Mouse (Mus musculus) MEL (cell line): ENCODE measurements around the gene Bora. TPM values are rescaled to one million over a fixed set of nuclear protein-coding genes. Genes with fewer than 3 reads are reported as not detected.

Source experiments
- DNase-seq: peaks from one replicate; pipeline ENCODE4 v3.0.0; 2011; ENCODE audit warnings: low read depth, low spot score
- H3K27ac ChIP-seq: 2 replicates; pipeline ENCODE4 v1.5.1; 2012; ENCODE audit warnings: low read depth, mild to moderate bottlenecking, control low read depth, low read length, moderate library complexity; ENCODE audit not compliant: control insufficient read depth
- H3K27me3 ChIP-seq, 2 experiments: fragments of 150-350 bp in 1 of 2; sonication (generic) in 1 of 2; 2 replicates each; pipeline ENCODE4 v1.6.1; 2012; ENCODE audit warnings: low read length in 2 of 2, mild to moderate bottlenecking in 2 of 2, improper control_type of control experiment in 1 of 2, moderate library complexity in 1 of 2; ENCODE audit not compliant: insufficient read depth in 2 of 2, control insufficient read depth in 1 of 2
- H3K36me3 ChIP-seq, 2 experiments: 2 replicates each; pipeline ENCODE4 v1.6.1; 2012 to 2014; ENCODE audit warnings: low read length in 2 of 2, improper control_type of control experiment in 1 of 2, inconsistent platforms in 1 of 2, mild to moderate bottlenecking in 1 of 2; ENCODE audit not compliant: insufficient read depth in 2 of 2, control insufficient read depth in 1 of 2
- H3K4me1 ChIP-seq, 2 experiments: fragments of 150-350 bp in 1 of 2; sonication (generic) in 1 of 2; 2 replicates each; pipeline ENCODE4 v1.6.1; 2012; ENCODE audit warnings: low read length in 2 of 2, improper control_type of control experiment in 1 of 2, mild to moderate bottlenecking in 1 of 2; ENCODE audit not compliant: insufficient read depth in 2 of 2, control insufficient read depth in 1 of 2
- H3K4me3 ChIP-seq, 2 experiments: fragments of 150-350 bp in 1 of 2; sonication (generic) in 1 of 2; 2 replicates each; pipeline ENCODE4 v1.5.1; 2012; ENCODE audit warnings: low read depth in 2 of 2, low read length in 2 of 2, mild to moderate bottlenecking in 2 of 2, moderate library complexity in 2 of 2, control low read depth in 1 of 2, improper control_type of control experiment in 1 of 2; ENCODE audit not compliant: control insufficient read depth in 1 of 2, insufficient read depth in 1 of 2
- H3K79me2 ChIP-seq: 2 replicates; pipeline ENCODE4 v1.6.1; 2012; ENCODE audit warnings: mild to moderate bottlenecking, low read length, moderate library complexity; ENCODE audit not compliant: control insufficient read depth, poor library complexity, insufficient read depth
- H3K9ac ChIP-seq: 2 replicates; pipeline ENCODE4 v1.6.1; 2012; ENCODE audit warnings: low read depth, mild to moderate bottlenecking, control low read depth, low read length, moderate library complexity; ENCODE audit not compliant: control insufficient read depth, poor library complexity, severe bottlenecking
- H3K9me3 ChIP-seq: fragments of 150-350 bp; sonication (generic); replicated peaks from 2 replicates; pipeline ENCODE4 v1.6.1; 2012; ENCODE audit warnings: mild to moderate bottlenecking, low read length, improper control_type of control experiment, moderate library complexity; ENCODE audit not compliant: insufficient read depth
- BHLHE40 ChIP-seq: IDR thresholded peaks from 2 replicates; pipeline ENCODE4 v1.6.1; 2012; ENCODE audit warnings: low read depth, mild to moderate bottlenecking, inconsistent platforms, low read length, improper control_type of control experiment, borderline replicate concordance
- CHD2 ChIP-seq: IDR thresholded peaks from 2 replicates; pipeline ENCODE4 v1.6.1; 2011; ENCODE audit warnings: low read length, improper control_type of control experiment
- CTCF ChIP-seq, 3 experiments: IDR thresholded peaks in 2 of 3; conservative IDR thresholded peaks in 1 of 3; 2 replicates each; pipeline ENCODE4 v1.5.1; 2011 to 2012; ENCODE audit warnings: low read length in 3 of 3, low read depth in 2 of 3, mild to moderate bottlenecking in 2 of 3, improper control_type of control experiment in 1 of 3, inconsistent platforms in 1 of 3, mixed read lengths in 1 of 3, moderate library complexity in 1 of 3; ENCODE audit not compliant: control insufficient read depth in 1 of 3, insufficient read depth in 1 of 3, poor library complexity in 1 of 3, severe bottlenecking in 1 of 3
- ELF1 ChIP-seq: IDR thresholded peaks from 2 replicates; pipeline ENCODE4 v1.6.1; 2014; ENCODE audit warnings: low read depth, mild to moderate bottlenecking, inconsistent platforms, low read length, improper control_type of control experiment, moderate library complexity
- EP300 ChIP-seq, 2 experiments: IDR thresholded peaks; 2 replicates each; pipeline ENCODE4 v1.6.1; 2011; ENCODE audit warnings: improper control_type of control experiment in 2 of 2, low read length in 2 of 2, low read depth in 1 of 2, mild to moderate bottlenecking in 1 of 2
- ETS1 ChIP-seq: IDR thresholded peaks from 2 replicates; pipeline ENCODE4 v1.6.1; 2012; ENCODE audit warnings: low read depth, mild to moderate bottlenecking, inconsistent platforms, low read length, improper control_type of control experiment, moderate library complexity
- GATA1 ChIP-seq: IDR thresholded peaks from 2 replicates; pipeline ENCODE4 v1.6.1; 2011; ENCODE audit warnings: low read depth, low read length, improper control_type of control experiment
- HCFC1 ChIP-seq: IDR thresholded peaks from 2 replicates; pipeline ENCODE4 v1.6.1; 2012; ENCODE audit warnings: low read depth, mild to moderate bottlenecking, inconsistent platforms, low read length, improper control_type of control experiment, moderate library complexity
- JUND ChIP-seq: IDR thresholded peaks from 2 replicates; pipeline ENCODE4 v1.6.1; 2011; ENCODE audit warnings: low read depth, mild to moderate bottlenecking, improper control_type of control experiment, low read length
- MAFK ChIP-seq: IDR thresholded peaks from 2 replicates; pipeline ENCODE4 v1.6.1; 2011; ENCODE audit warnings: low read depth, mild to moderate bottlenecking, low read length, improper control_type of control experiment, borderline replicate concordance
- MAX ChIP-seq: IDR thresholded peaks from 2 replicates; pipeline ENCODE4 v1.6.1; 2011; ENCODE audit warnings: low read length, improper control_type of control experiment
- MAZ ChIP-seq: IDR thresholded peaks from 2 replicates; pipeline ENCODE4 v1.6.1; 2012; ENCODE audit warnings: low read depth, mild to moderate bottlenecking, inconsistent platforms, low read length, improper control_type of control experiment
- MEF2A ChIP-seq: IDR thresholded peaks from 2 replicates; pipeline ENCODE4 v1.6.1; 2014; ENCODE audit warnings: low read depth, mild to moderate bottlenecking, inconsistent platforms, low read length, improper control_type of control experiment; ENCODE audit not compliant: poor library complexity, insufficient replicate concordance, severe bottlenecking; ENCODE audit errors: extremely low read depth
- MYB ChIP-seq: IDR thresholded peaks from 2 replicates; pipeline ENCODE4 v1.6.1; 2011; ENCODE audit warnings: mild to moderate bottlenecking, low read depth, low read length, improper control_type of control experiment
- NELFE ChIP-seq: IDR thresholded peaks from 2 replicates; pipeline ENCODE4 v1.6.1; 2011; ENCODE audit warnings: low read depth, low read length, improper control_type of control experiment
- POLR2A ChIP-seq, 2 experiments: IDR thresholded peaks; 2 replicates each; pipeline ENCODE4 v1.6.1; 2011 to 2012; ENCODE audit warnings: low read length in 2 of 2, mild to moderate bottlenecking in 2 of 2, control low read depth in 1 of 2, improper control_type of control experiment in 1 of 2, low read depth in 1 of 2, moderate library complexity in 1 of 2; ENCODE audit not compliant: control insufficient read depth in 1 of 2, insufficient read depth in 1 of 2, poor library complexity in 1 of 2
- POLR2AphosphoS5 ChIP-seq: IDR thresholded peaks from 2 replicates; pipeline ENCODE4 v1.6.1; 2012; ENCODE audit warnings: low read depth, borderline replicate concordance, mild to moderate bottlenecking, inconsistent platforms, low read length, moderate library complexity, mixed read lengths
- RAD21 ChIP-seq: IDR thresholded peaks from 2 replicates; pipeline ENCODE4 v1.6.1; 2011; ENCODE audit warnings: mild to moderate bottlenecking, low read depth, low read length, improper control_type of control experiment
- RCOR1 ChIP-seq: IDR thresholded peaks from 2 replicates; pipeline ENCODE4 v1.6.1; 2012; ENCODE audit warnings: low read depth, mild to moderate bottlenecking, inconsistent platforms, low read length, improper control_type of control experiment
- SMC3 ChIP-seq: IDR thresholded peaks from 2 replicates; pipeline ENCODE4 v1.6.1; 2011; ENCODE audit warnings: low read depth, low read length, improper control_type of control experiment
- TAL1 ChIP-seq: IDR thresholded peaks from 2 replicates; pipeline ENCODE4 v1.6.1; 2012; ENCODE audit warnings: mild to moderate bottlenecking, inconsistent platforms, low read length, moderate library complexity, mixed read lengths
- TBP ChIP-seq: IDR thresholded peaks from 2 replicates; pipeline ENCODE4 v1.8.0; 2011; ENCODE audit warnings: low read depth, low read length, improper control_type of control experiment
- TCF12 ChIP-seq: IDR thresholded peaks from 2 replicates; pipeline ENCODE4 v1.6.1; 2014; ENCODE audit warnings: low read depth, mild to moderate bottlenecking, inconsistent platforms, low read length, improper control_type of control experiment, moderate library complexity
- USF1 ChIP-seq: IDR thresholded peaks from 2 replicates; pipeline ENCODE4 v1.6.1; 2014; ENCODE audit warnings: low read depth, mild to moderate bottlenecking, inconsistent platforms, low read length, improper control_type of control experiment, moderate library complexity
- USF2 ChIP-seq, 2 experiments: IDR thresholded peaks; 2 replicates each; pipeline ENCODE4 v1.6.1; 2011 to 2012; ENCODE audit warnings: improper control_type of control experiment in 2 of 2, low read length in 2 of 2, borderline replicate concordance in 1 of 2, inconsistent platforms in 1 of 2, low read depth in 1 of 2, mild to moderate bottlenecking in 1 of 2; ENCODE audit not compliant: insufficient read depth in 1 of 2
- ZC3H11A ChIP-seq: IDR thresholded peaks from 2 replicates; pipeline ENCODE4 v1.6.1; 2012; ENCODE audit warnings: low read depth, mild to moderate bottlenecking, inconsistent platforms, low read length, improper control_type of control experiment
- ZMIZ1 ChIP-seq: IDR thresholded peaks from 2 replicates; pipeline ENCODE4 v1.6.1; 2012; ENCODE audit warnings: low read depth, mild to moderate bottlenecking, inconsistent platforms, low read length, improper control_type of control experiment, moderate library complexity
- ZNF384 ChIP-seq: IDR thresholded peaks from 2 replicates; pipeline ENCODE4 v1.6.1; 2012; ENCODE audit warnings: low read depth, mild to moderate bottlenecking, inconsistent platforms, low read length, improper control_type of control experiment
- polyA plus RNA-seq, 2 experiments: library from polyadenylated mRNA; stranded (reverse) in 1 of 2; unstranded in 1 of 2; fragments of >175 nt in 1 of 2; fragments of >200 nt in 1 of 2; gene quantifications; 2 replicates each; pipeline versions ENCODE4 v1.2.1 to v1.2.4; 2012; ENCODE audit warnings: low replicate concordance in 2 of 2, low read depth in 1 of 2; ENCODE audit not compliant: insufficient read length in 2 of 2, insufficient read depth in 1 of 2, missing spikeins in 1 of 2
- total RNA-seq: library from RNA; depleted of rRNA; stranded (reverse); fragments of 300-350 nt; gene quantifications from 2 replicates; pipeline ENCODE4 v1.2.3, GENCODE M21; 2012

The Bora gene
- total and polyA plus RNA-seq, 3 experiments: 32.6 to 71.2 (median 44.9) TPM

GRCm38 (mm10) chr14:99121584-99122339 is 75.7 kb downstream of the Bora start:
- no peak for DNase-seq
- H3K9me3 ChIP-seq: no peaks in the 10 kb centered on the region
- peaks cover 3 to 5% of the 10 kb centered on the region in 2 experiments for H3K36me3 ChIP-seq
- H3K27ac ChIP-seq: no peak overlapping the region
- no peaks in the 10 kb centered on the region for H3K79me2 ChIP-seq
- no peak overlapping the region for H3K9ac ChIP-seq
- no peak overlapping the region for H3K4me3 ChIP-seq
- no peak for TF ChIP-seq ZMIZ1
- no peak for TF ChIP-seq POLR2A (IDR thresholded peaks at IDR 0.05; ENCODE audit: control insufficient read depth in 1 of 2, insufficient read depth in 1 of 2, low read depth in 1 of 2, low read length in 2 of 2, poor library complexity in 1 of 2)
- no peak for TF ChIP-seq ETS1
- TF ChIP-seq ZNF384: no peak
- TF ChIP-seq CTCF (IDR thresholded peaks at IDR 0.05 in 2 of 3, conservative IDR thresholded peaks at IDR 0.05 in 1 of 3; ENCODE audit: control insufficient read depth in 1 of 3, insufficient read depth in 1 of 3, low read depth in 2 of 3, low read length in 3 of 3, poor library complexity in 1 of 3, severe bottlenecking in 1 of 3): no peak
- no peak for TF ChIP-seq TBP
- no peak for TF ChIP-seq TAL1
- no peak for TF ChIP-seq RCOR1
- TF ChIP-seq RAD21: no peak
- no peak for TF ChIP-seq MYB
- no peak for TF ChIP-seq NELFE
- TF ChIP-seq EP300 (IDR thresholded peaks at IDR 0.05; ENCODE audit: low read depth in 1 of 2, low read length in 2 of 2): no peak
- TF ChIP-seq MAFK: no peak
- TF ChIP-seq HCFC1: no peak
- TF ChIP-seq CHD2: no peak
- no peak for TF ChIP-seq BHLHE40
- TF ChIP-seq MEF2A: no peak
- TF ChIP-seq ZC3H11A: no peak
- H3K4me1 ChIP-seq: no peaks in the 10 kb centered on the region; a peak in 1 of 4 replicates
- H3K27me3 ChIP-seq: no peaks in the 10 kb centered on the region

GRCm38 (mm10) chr14:99124076-99124475 is 78.1 kb downstream of the Bora start:
- Histone ChIP-seq H3K27me3 (no peaks in the 10 kb centered on the region), H3K9me3 (no peaks in the 10 kb centered on the region), H3K4me1 (peaks cover 0 to 8% of the 10 kb centered on the region in 2 experiments; a peak in 1 of 4 replicates), H3K36me3 (peaks cover 0 to 4% of the 10 kb centered on the region in 2 experiments; a peak in 2 of 4 replicates), H3K9ac (no peak overlapping the region), H3K79me2 (no peaks in the 10 kb centered on the region), H3K4me3 (no peak overlapping the region), H3K27ac (no peak overlapping the region)
- TF ChIP-seq MAZ (no peak), POLR2AphosphoS5 (no peak), EP300 (IDR thresholded peaks at IDR 0.05; ENCODE audit: low read depth in 1 of 2, low read length in 2 of 2) (no peak), TCF12 (no peak), ZC3H11A (no peak), HCFC1 (no peak), USF2 (IDR thresholded peaks at IDR 0.05; ENCODE audit: borderline replicate concordance in 1 of 2, insufficient read depth in 1 of 2, low read depth in 1 of 2, low read length in 2 of 2) (no peak), CTCF (IDR thresholded peaks at IDR 0.05 in 2 of 3, conservative IDR thresholded peaks at IDR 0.05 in 1 of 3; ENCODE audit: control insufficient read depth in 1 of 3, insufficient read depth in 1 of 3, low read depth in 2 of 3, low read length in 3 of 3, poor library complexity in 1 of 3, severe bottlenecking in 1 of 3) (no peak), MAFK (no peak), TBP (no peak), ZMIZ1 (no peak), USF1 (no peak), MAX (no peak), RCOR1 (no peak), SMC3 (no peak), JUND (no peak), GATA1 (no peak), RAD21 (no peak), ELF1 (no peak)
- no peak for DNase-seq
